Mouse (Mus musculus) embryonic facial prominence, embryonic 11.5 days (tissue): ENCODE results near the gene Gm20388. TPM values are rescaled to one million over a fixed set of nuclear protein-coding genes. Genes with fewer than 3 reads are reported as not detected.

Source experiments
- ATAC-seq: fragments of 200-750 bp; cut with Nextera tagmentation; replicated peaks from 2 replicates; pipeline ENCODE4 v1.8.0; 2017; ENCODE audit warnings: low read depth; ENCODE audit not compliant: insufficient number of reproducible peaks, low FRiP score, low TSS enrichment
- DNase-seq: peaks from one replicate; pipeline ENCODE4 v3.0.0-alpha.2; 2015; ENCODE audit warnings: low spot score
- H3K27ac ChIP-seq: fragments of 300-500 bp; sonication (generic); replicated peaks from 2 replicates; pipeline ENCODE4 v1.5.1; 2014; ENCODE audit warnings: mild to moderate bottlenecking, low read depth, low read length, control low read depth
- H3K27me3 ChIP-seq: fragments of 300-500 bp; sonication (generic); 2 replicates; pipeline ENCODE4 v1.6.1; 2014; ENCODE audit warnings: mild to moderate bottlenecking, low read length, moderate library complexity, mixed read lengths; ENCODE audit not compliant: control insufficient read depth, insufficient read depth
- H3K36me3 ChIP-seq: fragments of 300-500 bp; sonication (generic); replicated peaks from 2 replicates; pipeline ENCODE4 v1.6.1; 2014; ENCODE audit warnings: low read depth, mild to moderate bottlenecking, low read length, moderate library complexity, mixed read lengths; ENCODE audit not compliant: control insufficient read depth, insufficient read depth
- H3K4me1 ChIP-seq: fragments of 300-500 bp; sonication (generic); 2 replicates; pipeline ENCODE4 v1.6.1; 2014; ENCODE audit warnings: low read length, mixed read lengths; ENCODE audit not compliant: control insufficient read depth, insufficient read depth
- H3K4me2 ChIP-seq: fragments of 300-500 bp; sonication (generic); 2 replicates; pipeline ENCODE4 v1.6.1; 2014; ENCODE audit warnings: low read depth, mild to moderate bottlenecking, control low read depth, low read length, moderate library complexity
- H3K4me3 ChIP-seq: fragments of 300-500 bp; sonication (generic); 2 replicates; pipeline ENCODE4 v1.5.1; 2014; ENCODE audit warnings: low read depth, low read length, control low read depth
- H3K9ac ChIP-seq: fragments of 300-500 bp; sonication (generic); replicated peaks from 2 replicates; pipeline ENCODE4 v1.6.1; 2014; ENCODE audit warnings: mild to moderate bottlenecking, control low read depth, low read length
- H3K9me3 ChIP-seq: fragments of 300-500 bp; sonication (generic); replicated peaks from 2 replicates; pipeline ENCODE4 v1.6.1; 2016; ENCODE audit warnings: mild to moderate bottlenecking, low read length, inconsistent platforms, mixed read lengths; ENCODE audit not compliant: control insufficient read depth
- WGBS: fragments of 180-500 bp; shearing (Covaris S2); extraction: QIAGEN DNeasy Blood & Tissue Kit; methylation state at CpG from one replicate; pipeline ENCODE4 v1.1.7; 2014; 5-methylcytosine and 5-hydroxymethylcytosine counted together
- polyA plus RNA-seq: library from polyadenylated mRNA; unstranded; fragments of >200 nt; fragmentation: Nextera tagmentation; extraction: Ambion mirVana; gene quantifications from 2 replicates; pipeline ENCODE4 v1.2.1, GENCODE M21; 2014

Gm20388 gene
- polyA plus RNA-seq, 1 experiment from 2014 or later: 3.1 TPM

GRCm38 (mm10) chr8:120735770-120736481 is 825.3 kb downstream of the Gm20388 start, which contains the start of gene Irf8:
TSS of gene Irf8 (plus strand) at chr8:120736358.
- under 1% methylated on average over 57 of the region's 62 CpGs for WGBS
- DNase-seq: peak; percentile 91
- peak; percentile 80 for ATAC-seq
- Histone ChIP-seq H3K9ac (peak within 1 kb of the TSS; percentile 54), H3K4me3 (peak within 1 kb of the TSS; percentile 44), H3K27ac (no peak within 1 kb of the TSS), H3K4me1 (no peaks in the 10 kb centered on the region), H3K27me3 (peaks cover 11% of the 10 kb centered on the region), H3K9me3 (no peaks in the 10 kb centered on the region), H3K4me2 (peak within 1 kb of the TSS; percentile 93), H3K36me3 (no peaks in the 10 kb centered on the region)

DNA sequence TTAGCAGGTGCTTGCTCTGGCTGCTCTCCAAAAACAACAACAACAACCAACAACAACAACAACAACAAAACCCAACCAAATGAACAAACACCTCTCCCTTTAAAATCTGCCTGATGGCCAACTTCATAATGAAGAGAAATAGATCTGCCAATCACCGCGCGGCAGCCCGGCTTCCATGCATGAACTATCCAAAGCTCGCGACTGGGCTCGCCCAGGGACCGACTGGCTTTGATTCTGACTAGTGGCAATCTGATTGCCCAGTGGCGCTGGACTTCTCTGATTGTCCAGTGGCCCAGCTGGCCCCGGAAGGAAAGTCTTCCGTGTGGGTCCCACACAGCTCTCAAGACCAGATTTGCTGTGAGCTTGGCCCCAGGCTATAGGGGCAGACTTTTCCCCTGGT is 825.8 kb downstream of the Gm20388 start:
- WGBS: 2% methylated on average over 11 of the region's 11 CpGs
- H3K4me2 ChIP-seq: peak overlapping the region; percentile 93
- peaks cover 11% of the 10 kb centered on the region for H3K27me3 ChIP-seq
- H3K36me3 ChIP-seq: no peaks in the 10 kb centered on the region
- no peak overlapping the region for H3K27ac ChIP-seq
- H3K4me1 ChIP-seq: no peaks in the 10 kb centered on the region
- H3K9ac ChIP-seq: no peak overlapping the region
- H3K4me3 ChIP-seq: peak overlapping the region; percentile 44
- no peaks in the 10 kb centered on the region for H3K9me3 ChIP-seq
- no peak for ATAC-seq
- DNase-seq: peak; percentile 71

DNA sequence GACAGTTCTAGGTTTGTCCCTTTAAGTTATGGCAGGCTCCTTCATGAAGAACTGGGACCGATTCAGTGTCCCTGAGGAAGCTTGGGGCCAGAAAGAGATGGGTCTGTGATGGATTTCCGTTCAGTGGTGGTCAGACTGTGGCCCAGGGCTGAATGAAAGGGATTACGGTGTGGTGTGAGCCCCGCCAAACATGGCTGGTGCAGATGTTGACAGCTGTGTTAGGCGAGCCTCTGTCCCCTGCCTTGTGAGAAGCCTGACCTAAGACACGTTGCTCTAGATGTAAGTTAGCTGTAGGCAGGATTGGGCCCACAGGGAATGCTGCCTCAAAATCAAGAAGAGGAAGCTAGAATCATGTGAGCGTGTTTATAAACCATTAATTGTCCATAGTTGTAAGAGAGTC is 826.5 kb downstream of the Gm20388 start:
- no peak for ATAC-seq
- H3K27me3 ChIP-seq: peaks cover 11% of the 10 kb centered on the region
- no peak for DNase-seq
- no peak overlapping the region for H3K4me3 ChIP-seq
- WGBS: 42% methylated on average over 7 of the region's 7 CpGs
- H3K9me3 ChIP-seq: no peaks in the 10 kb centered on the region
- H3K4me2 ChIP-seq: no peak overlapping the region
- H3K4me1 ChIP-seq: no peaks in the 10 kb centered on the region
- H3K9ac ChIP-seq: no peak overlapping the region
- H3K36me3 ChIP-seq: no peaks in the 10 kb centered on the region
- no peak overlapping the region for H3K27ac ChIP-seq

DNA sequence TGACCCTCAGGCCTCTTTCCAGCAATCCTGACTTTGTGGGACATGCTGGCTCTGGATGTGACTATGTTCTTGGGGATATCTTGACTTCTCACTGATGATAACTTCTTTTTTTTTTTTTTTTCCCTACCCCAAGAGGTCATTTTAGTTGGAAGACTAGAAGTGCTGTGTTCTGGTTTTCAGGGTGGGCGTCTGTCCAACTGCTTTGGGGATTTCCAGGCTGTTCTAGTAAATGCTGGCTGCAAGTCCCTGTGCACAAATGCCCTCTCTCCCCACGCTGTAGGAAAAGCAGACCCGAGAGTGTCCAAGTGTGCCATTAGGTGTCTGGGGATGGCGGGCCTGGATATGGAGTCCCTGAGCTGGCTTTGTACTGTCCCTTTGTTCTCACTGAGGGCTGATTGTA is 828.1 kb downstream of the Gm20388 start:
- peaks cover 11% of the 10 kb centered on the region for H3K27me3 ChIP-seq
- no peak overlapping the region for H3K4me3 ChIP-seq
- H3K27ac ChIP-seq: no peak overlapping the region
- no peaks in the 10 kb centered on the region for H3K9me3 ChIP-seq
- H3K9ac ChIP-seq: no peak overlapping the region
- H3K4me1 ChIP-seq: no peaks in the 10 kb centered on the region
- H3K4me2 ChIP-seq: no peak overlapping the region
- DNase-seq (no peak), ATAC-seq (no peak)
- no peaks in the 10 kb centered on the region for H3K36me3 ChIP-seq
- WGBS: 76% methylated on average over 4 of the region's 4 CpGs

DNA sequence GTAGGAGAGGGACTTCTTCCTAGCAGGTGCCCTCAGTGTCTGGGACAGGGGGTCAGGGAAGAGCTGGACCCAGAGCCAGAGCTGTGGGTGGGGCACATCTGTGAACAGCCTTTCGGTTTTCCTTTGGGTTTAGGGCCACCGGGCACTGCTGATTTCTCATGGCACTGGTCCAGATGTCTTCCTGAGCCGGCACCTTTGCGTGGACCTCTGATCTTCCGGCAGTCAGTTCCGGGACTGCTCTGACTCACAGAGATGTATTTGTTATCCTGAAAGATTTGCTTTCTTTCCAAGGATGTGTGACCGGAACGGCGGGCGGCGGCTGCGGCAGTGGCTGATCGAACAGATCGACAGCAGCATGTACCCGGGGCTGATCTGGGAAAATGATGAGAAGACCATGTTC is 828.9 kb downstream of the Gm20388 start:
- WGBS: 93% methylated on average over 13 of the region's 15 CpGs
- DNase-seq: no peak
- H3K27me3 ChIP-seq: peaks cover 11% of the 10 kb centered on the region

GRCm38 (mm10) chr8:120740579-120740978 is 829.9 kb downstream of the Gm20388 start:
- 70% methylated on average over 2 of the region's 2 CpGs for WGBS
- Histone ChIP-seq H3K9me3 (no peaks in the 10 kb centered on the region), H3K4me1 (no peaks in the 10 kb centered on the region), H3K36me3 (no peaks in the 10 kb centered on the region), H3K27me3 (peaks cover 4% of the 10 kb centered on the region), H3K27ac (no peak overlapping the region), H3K4me3 (no peak overlapping the region), H3K9ac (no peak overlapping the region), H3K4me2 (no peak overlapping the region)
- ATAC-seq: no peak
- no peak for DNase-seq

More for the DNA sequence above, 828.9 kb downstream of the Gm20388 start:
- Histone ChIP-seq H3K9me3 (no peaks in the 10 kb centered on the region), H3K4me1 (no peaks in the 10 kb centered on the region), H3K9ac (no peak overlapping the region), H3K36me3 (no peaks in the 10 kb centered on the region), H3K4me3 (no peak overlapping the region), H3K27ac (no peak overlapping the region), H3K4me2 (no peak overlapping the region)
- no peak for ATAC-seq

DNA sequence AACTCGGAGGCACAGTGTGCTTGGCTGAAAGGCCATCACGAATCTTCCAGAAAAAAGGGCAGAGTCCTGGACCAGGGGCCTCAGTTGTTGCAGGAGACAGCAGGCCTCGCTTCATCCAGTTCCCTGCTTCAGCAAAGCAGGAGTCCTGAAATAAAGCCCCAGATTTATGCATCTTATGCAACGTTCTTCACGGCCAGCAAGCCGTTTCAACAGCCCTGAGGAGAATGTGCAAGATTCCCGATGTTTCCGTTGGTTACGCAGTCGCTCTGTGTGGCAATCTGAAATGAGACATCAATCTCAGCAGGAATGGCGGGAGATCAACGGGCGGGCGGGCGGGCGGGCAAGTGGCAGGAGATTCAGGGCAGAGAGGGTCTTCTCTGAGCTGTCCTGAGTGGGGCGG is 830.4 kb downstream of the Gm20388 start:
- no peak overlapping the region for H3K27ac ChIP-seq
- H3K27me3 ChIP-seq: peaks cover under 1% of the 10 kb centered on the region; the same call in 1 of the 2 replicates
- no peak overlapping the region for H3K9ac ChIP-seq
- 87% methylated on average over 17 of the region's 17 CpGs for WGBS
- no peaks in the 10 kb centered on the region for H3K4me1 ChIP-seq
- no peak overlapping the region for H3K4me3 ChIP-seq
- H3K36me3 ChIP-seq: no peaks in the 10 kb centered on the region
- ATAC-seq (no peak), DNase-seq (no peak)
- no peaks in the 10 kb centered on the region for H3K9me3 ChIP-seq
- H3K4me2 ChIP-seq: no peak overlapping the region

GRCm38 (mm10) chr8:120741815-120742530 is 831.3 kb downstream of the Gm20388 start:
- no peaks in the 10 kb centered on the region for H3K4me1 ChIP-seq
- H3K27ac ChIP-seq: no peak overlapping the region
- DNase-seq (no peak), ATAC-seq (no peak)
- no peak overlapping the region for H3K4me3 ChIP-seq
- no peaks in the 10 kb centered on the region; the same call in 1 of the 2 replicates for H3K27me3 ChIP-seq
- H3K9me3 ChIP-seq: no peaks in the 10 kb centered on the region
- no peak overlapping the region for H3K9ac ChIP-seq
- H3K4me2 ChIP-seq: no peak overlapping the region
- 88% methylated on average over 15 of the region's 15 CpGs for WGBS
- no peaks in the 10 kb centered on the region for H3K36me3 ChIP-seq
